Mouse (Mus musculus) embryonic facial prominence, embryonic 14.5 days (tissue): ENCODE data around the gene Epc2. TPM values are rescaled to one million over a fixed set of nuclear protein-coding genes. Genes with fewer than 3 reads are reported as not detected.
"Not testable (repeated sequence)": the region's sequence is repeated elsewhere in the genome, so short reads cannot be mapped to it uniquely, and the experiment has no call there.

Experiments used
- ATAC-seq: fragments of 200-750 bp; cut with Nextera tagmentation; 2 replicates; pipeline ENCODE4 v1.8.0; 2017; ENCODE audit warnings: low read depth, moderate number of reproducible peaks, moderate TSS enrichment
- DNase-seq: peaks from one replicate; pipeline ENCODE4 v3.0.0-alpha.2; 2015; ENCODE audit warnings: low spot score
- H3K27ac ChIP-seq: fragments of 300-500 bp; sonication (generic); replicated peaks from 2 replicates; pipeline ENCODE4 v1.5.1; 2014; ENCODE audit warnings: low read depth, mild to moderate bottlenecking, low read length, moderate library complexity
- H3K27me3 ChIP-seq: fragments of 300-500 bp; sonication (generic); replicated peaks from 2 replicates; pipeline ENCODE4 v1.6.1; 2014; ENCODE audit warnings: low read length; ENCODE audit not compliant: control insufficient read depth, insufficient read depth
- H3K36me3 ChIP-seq: fragments of 300-500 bp; sonication (generic); 2 replicates; pipeline ENCODE4 v1.6.1; 2014; ENCODE audit warnings: low read length, mixed read lengths; ENCODE audit not compliant: control insufficient read depth, insufficient read depth
- H3K4me1 ChIP-seq: fragments of 300-500 bp; sonication (generic); 2 replicates; pipeline ENCODE4 v1.6.1; 2014; ENCODE audit warnings: antibody characterized with exemption, low read length; ENCODE audit not compliant: control insufficient read depth, insufficient read depth
- H3K4me2 ChIP-seq: fragments of 300-500 bp; sonication (generic); 2 replicates; pipeline ENCODE4 v1.6.1; 2014; ENCODE audit warnings: low read depth, mild to moderate bottlenecking, low read length, moderate library complexity, mixed read lengths
- H3K4me3 ChIP-seq: fragments of 300-500 bp; sonication (generic); 2 replicates; pipeline ENCODE4 v1.5.1; 2014; ENCODE audit warnings: low read depth, mild to moderate bottlenecking, low read length
- H3K9ac ChIP-seq: fragments of 300-500 bp; sonication (generic); 2 replicates; pipeline ENCODE4 v1.6.1; 2014; ENCODE audit warnings: low read depth, mild to moderate bottlenecking, low read length, moderate library complexity, mixed read lengths
- H3K9me3 ChIP-seq: fragments of 300-500 bp; sonication (generic); 2 replicates; pipeline ENCODE4 v1.6.1; 2016; ENCODE audit warnings: low read length; ENCODE audit not compliant: control insufficient read depth
- WGBS: fragments of 180-500 bp; shearing (Covaris S2); extraction: QIAGEN DNeasy Blood & Tissue Kit; methylation state at CpG from one replicate; pipeline ENCODE4 v1.1.7; 2014; 5-methylcytosine and 5-hydroxymethylcytosine counted together
- polyA plus RNA-seq: library from polyadenylated mRNA; unstranded; fragments of >200 nt; fragmentation: Nextera tagmentation; extraction: Ambion mirVana; gene quantifications from 2 replicates; pipeline ENCODE4 v1.2.1, GENCODE M21; 2014

Gene Epc2
- polyA plus RNA-seq, 1 experiment from 2014 or later = 8.3 TPM

DNA sequence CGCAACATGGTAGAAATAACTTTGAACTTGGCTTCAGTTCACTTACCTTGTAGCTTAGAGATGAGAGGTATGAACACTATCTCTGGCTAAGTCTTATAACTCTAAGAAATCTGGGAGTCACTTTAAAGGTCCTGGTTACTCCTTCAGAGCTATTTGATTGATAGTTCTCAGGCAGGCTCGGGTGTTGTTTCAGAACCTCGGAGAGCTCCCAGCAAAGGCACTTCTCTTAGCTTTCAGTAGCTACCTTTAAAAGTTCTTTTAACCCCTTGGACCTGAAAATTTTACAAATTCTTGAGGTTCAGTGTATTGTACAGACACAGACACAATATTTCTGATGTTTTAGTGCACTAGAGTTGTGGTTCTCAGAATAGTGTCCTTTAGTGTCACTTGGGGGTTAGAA is 52.3 kb downstream of the Epc2 start:
- no peak overlapping the region for H3K4me2 ChIP-seq
- ATAC-seq (no peak), DNase-seq (peak; percentile 69)
- no peaks in the 10 kb centered on the region for H3K27me3 ChIP-seq
- H3K27ac ChIP-seq = no peak overlapping the region
- no peak overlapping the region for H3K9ac ChIP-seq
- H3K4me3 ChIP-seq = no peak overlapping the region
- H3K4me1 ChIP-seq = no peaks in the 10 kb centered on the region
- whole genome bisulfite sequencing = 39% methylated on average over 3 of the region's 3 CpGs
- no peaks in the 10 kb centered on the region for H3K9me3 ChIP-seq
- no peaks in the 10 kb centered on the region for H3K36me3 ChIP-seq

DNA sequence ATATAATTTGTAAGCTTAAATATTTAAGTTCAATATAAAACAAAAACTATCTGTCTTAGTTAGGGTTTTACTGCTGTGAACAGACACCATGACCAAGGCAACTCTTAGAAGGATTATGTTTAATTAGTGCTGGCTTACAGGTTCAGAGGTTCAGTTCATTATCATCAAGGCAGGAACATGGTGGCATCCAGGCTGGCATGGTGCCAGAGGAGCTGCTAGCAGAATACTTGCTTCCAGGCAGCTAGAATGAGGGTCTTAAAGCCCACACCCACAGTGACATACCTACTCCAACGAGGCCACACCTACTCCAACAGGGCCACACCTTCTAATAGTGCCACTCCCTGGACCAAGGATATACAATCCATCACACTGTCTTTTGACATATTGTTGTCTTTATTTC is 53.9 kb downstream of the Epc2 start:
- WGBS = 91% methylated on average over 1 of the region's 1 CpGs
- not testable (repeated sequence) for DNase-seq, H3K4me2 ChIP-seq, H3K9me3 ChIP-seq, H3K4me3 ChIP-seq, ATAC-seq, H3K9ac ChIP-seq, H3K27me3 ChIP-seq, H3K4me1 ChIP-seq, H3K36me3 ChIP-seq, H3K27ac ChIP-seq

GRCm38 (mm10) chr2:49510832-49511231 is 59.5 kb downstream of the Epc2 start:
- 0 out of 2 replicates have a peak overlapping the region, but pooled peaks have one; percentile 16 for H3K27ac ChIP-seq
- H3K4me2 ChIP-seq = no peak overlapping the region
- H3K36me3 ChIP-seq = no peaks in the 10 kb centered on the region
- H3K27me3 ChIP-seq = no peaks in the 10 kb centered on the region
- WGBS = 25% methylated on average over 1 of the region's 1 CpGs
- peaks cover 8% of the 10 kb centered on the region; the same call in 1 of the 2 replicates for H3K4me1 ChIP-seq
- no peaks in the 10 kb centered on the region for H3K9me3 ChIP-seq
- DNase-seq (peak; percentile 20), ATAC-seq (peak; percentile 61; the same call in 1 of the 2 replicates)
- H3K4me3 ChIP-seq = no peak overlapping the region
- no peak overlapping the region for H3K9ac ChIP-seq

- DNase-seq (no peak), ATAC-seq (no peak)
Measured at GRCm38 (mm10) chr2:49516011-49516410, 64.7 kb downstream of the Epc2 start.

DNA sequence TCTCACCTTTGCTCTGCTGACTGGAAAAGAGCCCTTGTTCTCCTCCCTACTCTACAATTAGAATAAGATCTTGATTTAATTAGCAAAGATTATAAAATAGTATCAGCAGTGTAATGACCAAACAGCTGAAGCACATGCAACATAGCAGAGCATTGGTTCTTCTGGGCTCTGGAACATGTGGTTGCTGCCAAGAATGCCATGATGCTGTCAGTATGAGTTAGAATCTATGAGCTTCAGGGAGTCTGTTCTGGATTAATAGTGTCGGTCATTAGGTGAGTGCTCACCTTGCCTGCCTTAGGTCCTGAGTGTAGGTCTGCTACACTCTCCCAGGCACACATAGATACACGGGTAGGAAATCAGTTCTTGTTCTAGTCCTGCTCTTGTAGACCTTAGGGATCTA is 69.1 kb downstream of the Epc2 start:
- 91% methylated on average over 2 of the region's 2 CpGs for WGBS
- Histone ChIP-seq H3K27me3 (no peaks in the 10 kb centered on the region), H3K36me3 (peaks cover 9% of the 10 kb centered on the region), H3K27ac (no peak overlapping the region), H3K4me3 (no peak overlapping the region), H3K9ac (no peak overlapping the region), H3K4me2 (no peak overlapping the region), H3K9me3 (no peaks in the 10 kb centered on the region), H3K4me1 (no peaks in the 10 kb centered on the region)
- ATAC-seq (no peak), DNase-seq (no peak)

More at GRCm38 (mm10) chr2:49516011-49516410, 64.7 kb downstream of the Epc2 start:
- H3K4me1 ChIP-seq = no peaks in the 10 kb centered on the region
- peaks cover 4% of the 10 kb centered on the region; the same call in 1 of the 2 replicates for H3K36me3 ChIP-seq
- no peak overlapping the region for H3K4me3 ChIP-seq
- H3K27ac ChIP-seq = no peak overlapping the region
- H3K9ac ChIP-seq = no peak overlapping the region
- no peaks in the 10 kb centered on the region for H3K9me3 ChIP-seq
- 71% methylated on average over 2 of the region's 2 CpGs for WGBS
- no peak overlapping the region for H3K4me2 ChIP-seq
- no peaks in the 10 kb centered on the region for H3K27me3 ChIP-seq

DNA sequence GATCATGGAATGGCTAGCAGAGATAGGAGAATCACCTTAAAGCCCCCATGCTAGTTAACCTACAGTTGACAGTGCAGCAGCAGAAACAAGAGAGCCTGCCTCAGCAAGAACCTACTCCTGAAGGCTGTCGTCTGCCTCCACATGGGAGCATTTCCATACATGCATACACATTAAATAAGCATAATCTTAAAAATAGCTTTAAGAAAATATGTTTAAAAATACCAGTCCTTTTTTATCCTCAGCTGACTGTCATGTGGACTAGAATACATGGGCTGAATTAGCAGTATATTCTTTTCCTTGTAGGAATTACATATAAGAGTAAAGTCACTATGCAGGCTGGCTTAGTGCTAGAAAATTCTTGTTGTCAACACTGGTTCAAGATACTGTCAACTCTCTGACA is 69.7 kb downstream of the Epc2 start:
- no peaks in the 10 kb centered on the region for H3K9me3 ChIP-seq
- no peak for DNase-seq
- H3K4me1 ChIP-seq = no peaks in the 10 kb centered on the region
- no peaks in the 10 kb centered on the region for H3K27me3 ChIP-seq
- ATAC-seq = no peak
- H3K27ac ChIP-seq = no peak overlapping the region
- no peak overlapping the region for H3K9ac ChIP-seq
- no peak overlapping the region for H3K4me2 ChIP-seq
- H3K36me3 ChIP-seq = peaks cover 9% of the 10 kb centered on the region
- 70% methylated on average over 1 of the region's 1 CpGs for WGBS
- H3K4me3 ChIP-seq = no peak overlapping the region

- 81% methylated on average over 2 of the region's 2 CpGs for WGBS
- ATAC-seq (no peak), DNase-seq (no peak)
- Histone ChIP-seq H3K9me3 (no peaks in the 10 kb centered on the region), H3K4me3 (no peak overlapping the region), H3K9ac (no peak overlapping the region), H3K27me3 (no peaks in the 10 kb centered on the region), H3K4me2 (no peak overlapping the region), H3K36me3 (peaks cover 9% of the 10 kb centered on the region), H3K4me1 (no peaks in the 10 kb centered on the region), H3K27ac (no peak overlapping the region)
Measured at GRCm38 (mm10) chr2:49521564-49521963, 70.3 kb downstream of the Epc2 start.

DNA sequence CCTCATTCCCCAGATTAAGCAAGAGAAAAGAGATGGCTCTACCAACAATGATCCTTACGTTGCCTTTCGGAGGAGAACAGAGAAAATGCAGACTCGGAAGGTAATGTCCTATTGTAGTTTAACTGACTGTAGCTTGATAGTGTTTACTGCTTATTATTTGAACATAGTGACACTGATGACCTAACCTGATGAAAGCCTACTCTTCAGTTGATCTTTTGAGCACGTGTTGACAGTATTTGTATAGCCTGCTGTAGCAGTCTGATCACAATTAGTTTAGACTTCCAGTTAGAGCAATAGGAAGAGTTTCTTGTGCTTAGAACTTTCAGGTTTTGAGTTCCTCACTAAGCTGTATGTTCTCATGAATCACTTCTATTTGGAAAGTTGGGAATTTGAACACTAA is 71.3 kb downstream of the Epc2 start:
- no peak overlapping the region for H3K27ac ChIP-seq
- 88% methylated on average over 4 of the region's 4 CpGs for WGBS
- no peaks in the 10 kb centered on the region for H3K9me3 ChIP-seq
- DNase-seq = no peak
- peaks cover 7% of the 10 kb centered on the region for H3K36me3 ChIP-seq
- H3K4me2 ChIP-seq = no peak overlapping the region
- no peak for ATAC-seq
- H3K9ac ChIP-seq = no peak overlapping the region
- H3K27me3 ChIP-seq = no peaks in the 10 kb centered on the region
- H3K4me3 ChIP-seq = no peak overlapping the region
- no peaks in the 10 kb centered on the region for H3K4me1 ChIP-seq

DNA sequence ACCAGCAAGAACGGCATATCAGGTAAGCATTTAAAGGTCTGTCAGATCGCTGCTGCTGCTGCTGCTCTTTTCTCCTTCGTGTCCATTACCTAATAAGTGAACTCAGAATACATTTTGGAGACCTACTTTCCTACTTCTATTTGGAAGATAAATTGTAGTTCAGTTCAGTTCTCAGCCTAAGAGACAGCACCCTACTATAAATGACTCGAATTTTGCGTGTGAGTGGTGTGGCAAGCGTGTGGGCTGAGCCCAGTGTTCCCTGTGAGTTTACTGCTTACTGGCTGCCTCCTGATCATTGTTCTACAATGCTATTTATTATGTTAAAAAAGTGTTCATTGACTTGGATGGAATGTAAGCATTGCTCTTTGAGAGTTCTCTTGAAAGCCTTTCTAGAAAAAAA is 85.9 kb downstream of the Epc2 start:
- H3K4me1 ChIP-seq = no peaks in the 10 kb centered on the region
- WGBS = 95% methylated on average over 6 of the region's 6 CpGs
- no peak overlapping the region for H3K27ac ChIP-seq
- no peaks in the 10 kb centered on the region for H3K27me3 ChIP-seq
- no peak overlapping the region for H3K4me3 ChIP-seq
- ATAC-seq (no peak), DNase-seq (no peak)
- H3K9me3 ChIP-seq = no peaks in the 10 kb centered on the region
- H3K4me2 ChIP-seq = no peak overlapping the region
- no peak overlapping the region for H3K9ac ChIP-seq
- H3K36me3 ChIP-seq = peaks cover 30% of the 10 kb centered on the region
